Mouse (Mus musculus) ES-Bruce4 (cell line): ENCODE measurements at regions not wholly inside any gene's neighbourhood (a gene's known extent, or its start where the extent isn't known, plus 50 kb on each side); places are given as distances from the start of the nearest gene placed in this dataset.

ENCODE experiments used
- H3K27ac ChIP-seq: 2 replicates; pipeline ENCODE4 v1.5.1; 2012; ENCODE audit warnings: low read length, inconsistent platforms; ENCODE audit not compliant: insufficient read depth
- H3K27me3 ChIP-seq: 2 replicates; pipeline ENCODE4 v1.6.1; 2012; ENCODE audit warnings: mild to moderate bottlenecking, low read length, inconsistent platforms; ENCODE audit not compliant: control insufficient read depth, poor library complexity, insufficient read depth, severe bottlenecking
- H3K36me3 ChIP-seq: 2 replicates; pipeline ENCODE4 v1.6.1; 2012; ENCODE audit warnings: inconsistent platforms, mild to moderate bottlenecking, low read length, moderate library complexity; ENCODE audit not compliant: control insufficient read depth, poor library complexity, insufficient read depth, severe bottlenecking
- H3K4me1 ChIP-seq: one replicate; pipeline ENCODE4 v1.8.1; 2011; ENCODE audit warnings: low read length; ENCODE audit not compliant: control insufficient read depth, insufficient read depth
- H3K4me3 ChIP-seq: 2 replicates; pipeline ENCODE4 v1.5.1; 2011; ENCODE audit warnings: low read depth, mild to moderate bottlenecking, low read length
- H3K9ac ChIP-seq: 2 replicates; pipeline ENCODE4 v1.6.1; 2012; ENCODE audit warnings: low read depth, mild to moderate bottlenecking, inconsistent platforms; ENCODE audit not compliant: poor library complexity, severe bottlenecking
- H3K9me3 ChIP-seq: replicated peaks from 2 replicates; pipeline ENCODE4 v1.6.1; 2012; ENCODE audit warnings: mild to moderate bottlenecking, low read length, inconsistent platforms; ENCODE audit not compliant: control insufficient read depth, poor library complexity, insufficient read depth, severe bottlenecking
- CTCF ChIP-seq: IDR thresholded peaks from one replicate; pipeline ENCODE4 v1.8.1; 2011; ENCODE audit warnings: low read depth, low read length
- EP300 ChIP-seq: IDR thresholded peaks from 2 replicates; pipeline ENCODE4 v1.6.1; 2011; ENCODE audit warnings: low read depth, low read length; ENCODE audit not compliant: insufficient read depth
- POLR2A ChIP-seq: IDR thresholded peaks from one replicate; pipeline ENCODE4 v1.8.1; 2011; ENCODE audit warnings: low read length; ENCODE audit not compliant: insufficient read depth

- no peak overlapping the region for H3K4me3 ChIP-seq
- no peaks in the 10 kb centered on the region for H3K9me3 ChIP-seq
- H3K27ac ChIP-seq = no peak overlapping the region
- no peaks in the 10 kb centered on the region for H3K4me1 ChIP-seq
- H3K9ac ChIP-seq = no peak overlapping the region
- H3K36me3 ChIP-seq = no peaks in the 10 kb centered on the region
- no peaks in the 10 kb centered on the region for H3K27me3 ChIP-seq
- TF ChIP-seq CTCF = no peak
- no peak for TF ChIP-seq POLR2A
- no peak for TF ChIP-seq EP300
These were observed 75.9 kb downstream of the Klhl25 start for GRCm38 (mm10) chr7:75923951-75924467.

GRCm38 (mm10) chr7:75927537-75927936, 79.4 kb downstream of the Klhl25 start:
- no peak overlapping the region for H3K9ac ChIP-seq
- TF ChIP-seq EP300 (no peak), POLR2A (no peak), CTCF (peak; percentile 2)
- no peaks in the 10 kb centered on the region for H3K4me1 ChIP-seq
- H3K36me3 ChIP-seq = no peaks in the 10 kb centered on the region
- H3K27me3 ChIP-seq = no peaks in the 10 kb centered on the region
- no peak overlapping the region for H3K4me3 ChIP-seq
- no peaks in the 10 kb centered on the region for H3K9me3 ChIP-seq
- H3K27ac ChIP-seq = no peak overlapping the region

GRCm38 (mm10) chr7:75943844-75944243, 95.7 kb downstream of the Klhl25 start:
- Histone ChIP-seq H3K27me3 (no peaks in the 10 kb centered on the region), H3K4me3 (no peak overlapping the region), H3K27ac (no peak overlapping the region), H3K9ac (no peak overlapping the region), H3K9me3 (no peaks in the 10 kb centered on the region), H3K4me1 (no peaks in the 10 kb centered on the region), H3K36me3 (no peaks in the 10 kb centered on the region)
- TF ChIP-seq EP300 (no peak), CTCF (no peak), POLR2A (no peak)

GRCm38 (mm10) chr7:75955671-75956070, 107.6 kb downstream of the Klhl25 start:
- H3K9me3 ChIP-seq = peaks cover 4% of the 10 kb centered on the region; the same call in 1 of the 2 replicates
- TF ChIP-seq EP300 = no peak
- no peak for TF ChIP-seq POLR2A
- TF ChIP-seq CTCF = no peak
- no peak overlapping the region for H3K27ac ChIP-seq
- H3K27me3 ChIP-seq = peaks cover 2% of the 10 kb centered on the region; the same call in 1 of the 2 replicates
- no peak overlapping the region for H3K9ac ChIP-seq
- H3K4me1 ChIP-seq = no peaks in the 10 kb centered on the region
- H3K4me3 ChIP-seq = no peak overlapping the region
- H3K36me3 ChIP-seq = no peaks in the 10 kb centered on the region

GRCm38 (mm10) chr7:75957366-75957765, 109.3 kb downstream of the Klhl25 start:
- Histone ChIP-seq H3K27me3 (no peaks in the 10 kb centered on the region), H3K4me1 (no peaks in the 10 kb centered on the region), H3K9ac (no peak overlapping the region), H3K4me3 (no peak overlapping the region), H3K27ac (no peak overlapping the region), H3K9me3 (no peaks in the 10 kb centered on the region), H3K36me3 (no peaks in the 10 kb centered on the region)
- TF ChIP-seq EP300 = no peak
- TF ChIP-seq POLR2A = no peak
- TF ChIP-seq CTCF = no peak

GRCm38 (mm10) chr7:75959903-75960620, 112.0 kb downstream of the Klhl25 start:
- Histone ChIP-seq H3K9ac (no peak overlapping the region), H3K27me3 (no peaks in the 10 kb centered on the region), H3K4me1 (no peaks in the 10 kb centered on the region), H3K36me3 (no peaks in the 10 kb centered on the region), H3K9me3 (no peaks in the 10 kb centered on the region), H3K4me3 (no peak overlapping the region), H3K27ac (no peak overlapping the region)
- TF ChIP-seq POLR2A = no peak
- no peak for TF ChIP-seq CTCF
- no peak for TF ChIP-seq EP300
